Mouse (Mus musculus) cerebellum, adult 2 months (tissue): Measurements from ENCODE around the gene Ehd1.
A peak's percentile ranks its signal among the peaks of the same experiment; 100 is the strongest.

ENCODE experiments used
- CTCF ChIP-seq: fragments of 200-500 bp; IDR thresholded peaks from 2 replicates; pipeline ENCODE4 v1.5.1; 2011; ENCODE audit warnings: low read depth, mild to moderate bottlenecking, control low read depth, low read length, moderate library complexity, borderline replicate concordance; ENCODE audit not compliant: insufficient read depth
- POLR2A ChIP-seq: fragments of 200-500 bp; IDR thresholded peaks from 2 replicates; pipeline ENCODE4 v1.6.1; 2011; ENCODE audit warnings: low read length, control low read depth, borderline replicate concordance; ENCODE audit not compliant: insufficient read depth

DNA sequence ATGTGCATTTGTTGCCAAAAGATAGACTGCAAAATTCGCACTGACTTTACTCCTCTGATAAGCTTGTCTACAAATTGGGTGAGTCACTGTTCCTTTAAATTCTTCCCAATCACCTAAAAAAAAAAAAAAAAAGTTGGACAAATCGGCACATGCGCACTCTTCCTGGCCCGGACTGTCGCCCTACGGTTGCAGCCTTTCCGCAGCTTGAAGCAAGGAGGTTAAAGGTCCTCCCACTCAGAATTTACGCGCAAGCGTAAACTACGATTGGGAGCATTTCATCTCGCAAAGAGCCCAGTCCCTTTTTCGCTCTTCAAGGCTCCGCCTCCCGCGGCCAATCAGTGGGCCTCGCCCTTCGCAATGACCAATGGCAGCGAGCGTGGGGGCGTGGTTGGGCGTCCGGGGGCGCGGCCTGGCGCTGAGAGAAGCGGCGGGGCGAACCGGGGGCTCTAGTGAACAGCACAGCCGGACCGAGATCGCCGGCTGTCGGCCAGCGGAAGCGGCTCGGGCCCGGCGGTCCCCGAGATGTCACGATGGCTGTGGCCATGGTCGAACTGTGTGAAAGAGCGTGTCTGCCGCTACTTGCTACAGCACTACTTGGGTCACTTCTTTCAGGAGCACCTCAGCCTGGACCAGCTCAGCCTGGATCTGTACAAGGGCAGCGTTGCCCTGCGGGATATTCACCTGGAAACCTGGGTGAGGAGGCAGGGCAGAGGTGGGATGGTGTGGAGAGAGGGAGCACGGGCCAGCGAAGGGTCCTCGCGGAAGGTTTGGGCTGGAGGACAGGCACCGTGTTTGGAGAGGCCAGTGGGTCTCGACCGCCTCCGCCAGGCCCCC is 35.0 kb upstream of the Ehd1 start, which contains the start of gene Atg2a:
- TF ChIP-seq CTCF: no peak
- TF ChIP-seq POLR2A: peak; percentile 68; the same call in 1 of the 2 replicates
